Mouse (Mus musculus) lung, embryonic 16.5 days (tissue): ENCODE data around the gene Ccnd1. TPM values are rescaled to one million over a fixed set of nuclear protein-coding genes. Genes with fewer than 3 reads are reported as not detected.
A peak's percentile ranks its signal among the peaks of the same experiment; 100 is the strongest.

ENCODE experiments used
- ATAC-seq: fragments of 200-750 bp; cut with Nextera tagmentation; 2 replicates; pipeline ENCODE4 v1.8.0; 2017; ENCODE audit warnings: low read depth, mild to moderate bottlenecking, moderate library complexity
- H3K27ac ChIP-seq: fragments of 300-500 bp; sonication (generic); 2 replicates; pipeline ENCODE4 v1.5.1; 2014; ENCODE audit warnings: mild to moderate bottlenecking, control low read depth, low read length
- H3K27me3 ChIP-seq: fragments of 300-500 bp; sonication (generic); 2 replicates; pipeline ENCODE4 v1.6.1; 2014; ENCODE audit warnings: low read depth, low read length, mixed read lengths; ENCODE audit not compliant: control insufficient read depth, insufficient read depth
- H3K36me3 ChIP-seq: fragments of 300-500 bp; sonication (generic); 2 replicates; pipeline ENCODE4 v1.6.1; 2014; ENCODE audit warnings: low read length; ENCODE audit not compliant: control insufficient read depth, insufficient read depth
- H3K4me1 ChIP-seq: fragments of 300-500 bp; sonication (generic); replicated peaks from 2 replicates; pipeline ENCODE4 v1.6.1; 2014; ENCODE audit warnings: low read length, mixed read lengths; ENCODE audit not compliant: control insufficient read depth, insufficient read depth
- H3K4me2 ChIP-seq: fragments of 300-500 bp; sonication (generic); 2 replicates; pipeline ENCODE4 v1.6.1; 2014; ENCODE audit warnings: low read depth, low read length, control low read depth
- H3K4me3 ChIP-seq: fragments of 300-500 bp; sonication (generic); 2 replicates; pipeline ENCODE4 v1.5.1; 2014; ENCODE audit warnings: mild to moderate bottlenecking, low read length, control low read depth
- H3K9ac ChIP-seq: fragments of 300-500 bp; sonication (generic); 2 replicates; pipeline ENCODE4 v1.6.1; 2014; ENCODE audit warnings: low read length, control low read depth
- H3K9me3 ChIP-seq: fragments of 300-500 bp; sonication (generic); 2 replicates; pipeline ENCODE4 v1.6.1; 2016; ENCODE audit warnings: low read length; ENCODE audit not compliant: control insufficient read depth
- WGBS: fragments of 180-500 bp; shearing (Covaris S2); extraction: QIAGEN DNeasy Blood & Tissue Kit; methylation state at CpG from one replicate; pipeline ENCODE4 v1.1.7; 2014; 5-methylcytosine and 5-hydroxymethylcytosine counted together
- polyA plus RNA-seq: library from polyadenylated mRNA; unstranded; fragments of >200 nt; fragmentation: Nextera tagmentation; extraction: Ambion mirVana; gene quantifications from 2 replicates; pipeline ENCODE4 v1.2.1, GENCODE M21; 2015

Gene Ccnd1
- 92.5 and 122 TPM in 2 replicates for polyA plus RNA-seq

- H3K27ac ChIP-seq, result peak within 1 kb of the TSS; percentile 99
- H3K4me2 ChIP-seq, result peak within 1 kb of the TSS; percentile 93
- H3K27me3 ChIP-seq, result peaks cover 5% of the 10 kb centered on the region
- peak within 1 kb of the TSS; percentile 79 for H3K9ac ChIP-seq
- peaks cover 21% of the 10 kb centered on the region for H3K4me1 ChIP-seq
- ATAC-seq, result peak; percentile 54
- under 1% methylated on average over 35 of the region's 45 CpGs for WGBS
- H3K9me3 ChIP-seq, result no peaks in the 10 kb centered on the region
- H3K36me3 ChIP-seq, result peaks cover 13% of the 10 kb centered on the region
- peak within 1 kb of the TSS; percentile 78 for H3K4me3 ChIP-seq
Measured at GRCm38 (mm10) chr7:144939344-144940002, at the start of gene Ccnd1. Gene Ccnd1, minus strand, starts transcription at chr7:144939925.

DNA sequence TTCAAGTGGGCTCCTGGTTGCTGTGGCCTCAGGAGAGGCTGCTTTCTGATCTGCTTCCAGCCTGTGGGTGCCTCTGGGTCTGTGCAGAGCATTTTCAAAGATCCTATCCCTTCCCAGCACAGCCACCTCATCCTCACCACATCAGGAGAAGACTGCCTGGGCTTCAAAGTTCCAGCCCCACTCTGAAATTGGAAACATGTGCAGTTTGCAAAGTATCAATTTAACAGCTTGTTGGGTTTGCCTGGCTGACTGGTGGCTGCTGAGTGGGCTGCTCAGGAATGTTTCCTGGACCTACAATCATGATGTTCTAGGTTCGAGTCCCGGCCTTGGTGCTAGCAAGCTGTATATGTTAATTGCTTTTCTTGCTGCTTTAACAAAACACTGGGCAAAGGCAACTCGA is 49.1 kb upstream of the Ccnd1 start:
- Histone ChIP-seq H3K4me2 (no peak overlapping the region), H3K9ac (no peak overlapping the region), H3K4me3 (no peak overlapping the region), H3K27me3 (no peaks in the 10 kb centered on the region), H3K4me1 (no peaks in the 10 kb centered on the region), H3K27ac (no peak overlapping the region), H3K36me3 (no peaks in the 10 kb centered on the region), H3K9me3 (no peaks in the 10 kb centered on the region)
- no peak for ATAC-seq
- WGBS, result 61% methylated on average over 3 of the region's 3 CpGs

- H3K27ac ChIP-seq, result no peak overlapping the region
- no peak overlapping the region for H3K9ac ChIP-seq
- ATAC-seq, result no peak
- peaks cover 5% of the 10 kb centered on the region for H3K4me1 ChIP-seq
- H3K4me2 ChIP-seq, result no peak overlapping the region
- no peaks in the 10 kb centered on the region for H3K9me3 ChIP-seq
- WGBS, result 76% methylated on average over 1 of the region's 1 CpGs
- H3K4me3 ChIP-seq, result no peak overlapping the region
- no peaks in the 10 kb centered on the region for H3K36me3 ChIP-seq
- H3K27me3 ChIP-seq, result no peaks in the 10 kb centered on the region
Measured at GRCm38 (mm10) chr7:144985100-144985499, 45.4 kb upstream of the Ccnd1 start.

GRCm38 (mm10) chr7:144982358-144983110 is 42.8 kb upstream of the Ccnd1 start:
- Histone ChIP-seq H3K4me2 (no peak overlapping the region), H3K36me3 (no peaks in the 10 kb centered on the region), H3K9me3 (no peaks in the 10 kb centered on the region), H3K9ac (no peak overlapping the region), H3K4me3 (no peak overlapping the region), H3K4me1 (peaks cover 5% of the 10 kb centered on the region), H3K27ac (no peak overlapping the region), H3K27me3 (no peaks in the 10 kb centered on the region)
- ATAC-seq, result peak; percentile 36; the same call in 1 of the 2 replicates
- 80% methylated on average over 6 of the region's 6 CpGs for WGBS

GRCm38 (mm10) chr7:144981426-144982079 is 41.8 kb upstream of the Ccnd1 start:
- no peaks in the 10 kb centered on the region for H3K27me3 ChIP-seq
- peaks cover 5% of the 10 kb centered on the region for H3K4me1 ChIP-seq
- no peaks in the 10 kb centered on the region for H3K36me3 ChIP-seq
- WGBS, result 54% methylated on average over 8 of the region's 8 CpGs
- no peaks in the 10 kb centered on the region for H3K9me3 ChIP-seq
- H3K27ac ChIP-seq, result peak overlapping the region; percentile 47; the same call in 1 of the 2 replicates
- H3K4me2 ChIP-seq, result no peak overlapping the region
- no peak overlapping the region for H3K4me3 ChIP-seq
- no peak overlapping the region; the same call in 1 of the 2 replicates for H3K9ac ChIP-seq
- peak; percentile 20; the same call in 1 of the 2 replicates for ATAC-seq

DNA sequence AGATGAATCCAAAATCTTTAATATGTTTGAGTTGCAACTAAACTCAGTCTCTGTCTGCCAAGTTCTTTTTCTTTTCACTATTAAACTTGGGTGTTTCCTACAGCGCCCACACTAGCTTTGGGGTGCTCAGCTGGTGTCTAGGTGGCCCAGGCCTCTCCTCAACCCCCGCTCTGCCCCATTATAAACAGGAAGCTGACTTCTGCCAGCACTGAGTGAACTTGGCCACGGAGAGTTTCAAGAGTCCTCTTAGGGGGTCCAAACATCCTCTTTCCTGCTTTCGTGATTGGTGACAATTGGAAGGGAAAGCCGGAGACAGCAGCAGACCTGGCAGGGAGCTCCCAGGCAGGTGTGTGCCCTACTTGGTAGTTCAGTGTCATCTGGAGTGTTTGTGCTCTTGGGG is 40.1 kb upstream of the Ccnd1 start:
- H3K9ac ChIP-seq, result no peak overlapping the region
- ATAC-seq, result peak; percentile 68; the same call in 1 of the 2 replicates
- no peaks in the 10 kb centered on the region for H3K27me3 ChIP-seq
- no peaks in the 10 kb centered on the region for H3K36me3 ChIP-seq
- H3K27ac ChIP-seq, result 0 out of 2 replicates have a peak overlapping the region, but pooled peaks have one; percentile 19
- H3K9me3 ChIP-seq, result no peaks in the 10 kb centered on the region
- 37% methylated on average over 5 of the region's 5 CpGs for WGBS
- no peak overlapping the region for H3K4me3 ChIP-seq
- no peak overlapping the region for H3K4me2 ChIP-seq
- H3K4me1 ChIP-seq, result peaks cover 5% of the 10 kb centered on the region

DNA sequence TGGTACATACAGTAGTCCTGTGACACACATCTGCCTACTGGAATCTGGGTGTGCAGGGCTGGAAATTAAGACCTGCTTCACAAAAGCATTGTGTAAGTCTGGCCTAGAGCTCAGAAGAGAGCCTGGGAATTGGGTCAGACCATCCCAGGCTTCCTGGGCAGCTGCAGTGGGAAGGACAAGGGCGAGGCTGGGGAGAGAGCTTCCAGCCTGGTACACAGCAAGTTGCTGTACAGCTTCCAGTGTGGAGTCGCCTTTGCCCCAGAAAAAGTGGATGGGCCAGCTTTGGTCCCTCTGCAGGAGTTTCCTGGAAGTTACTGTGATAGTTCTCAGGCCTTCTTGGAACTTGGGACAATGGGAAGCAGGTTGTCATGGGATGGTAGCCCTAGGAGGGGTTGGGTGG is 37.4 kb upstream of the Ccnd1 start:
- no peaks in the 10 kb centered on the region for H3K36me3 ChIP-seq
- H3K9ac ChIP-seq, result no peak overlapping the region
- 67% methylated on average over 2 of the region's 2 CpGs for WGBS
- H3K4me3 ChIP-seq, result no peak overlapping the region
- H3K27ac ChIP-seq, result no peak overlapping the region
- H3K9me3 ChIP-seq, result no peaks in the 10 kb centered on the region
- H3K4me2 ChIP-seq, result no peak overlapping the region
- no peak for ATAC-seq
- no peaks in the 10 kb centered on the region for H3K27me3 ChIP-seq
- peaks cover 5% of the 10 kb centered on the region for H3K4me1 ChIP-seq

DNA sequence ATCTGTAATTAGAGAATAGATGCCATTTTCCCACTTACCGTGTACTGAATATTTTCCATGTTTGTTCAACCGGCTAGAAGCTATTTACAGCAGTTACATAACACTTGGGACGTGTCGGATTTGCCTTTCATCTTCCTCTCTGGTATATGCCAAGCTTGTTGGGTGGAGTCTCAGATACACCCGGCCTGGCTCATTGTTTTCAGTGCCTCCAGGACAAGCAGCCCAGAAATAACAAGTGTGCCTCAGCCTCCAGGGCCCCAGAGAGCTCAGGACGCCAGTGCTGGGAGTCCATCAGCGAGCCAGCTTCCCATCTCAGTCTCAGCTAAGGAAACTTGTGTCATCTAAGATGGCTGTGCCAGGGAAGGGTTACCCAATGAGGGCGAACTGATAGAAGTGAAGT is 33.7 kb upstream of the Ccnd1 start:
- ATAC-seq, result peak; percentile 28; the same call in 1 of the 2 replicates
- Histone ChIP-seq H3K4me3 (no peak overlapping the region), H3K4me2 (no peak overlapping the region), H3K4me1 (0 out of 2 replicates have a peak, but pooled peaks cover 2% of the 10 kb centered on the region), H3K9ac (no peak overlapping the region), H3K36me3 (no peaks in the 10 kb centered on the region), H3K9me3 (no peaks in the 10 kb centered on the region), H3K27ac (no peak overlapping the region), H3K27me3 (no peaks in the 10 kb centered on the region)
- 47% methylated on average over 8 of the region's 8 CpGs for WGBS

DNA sequence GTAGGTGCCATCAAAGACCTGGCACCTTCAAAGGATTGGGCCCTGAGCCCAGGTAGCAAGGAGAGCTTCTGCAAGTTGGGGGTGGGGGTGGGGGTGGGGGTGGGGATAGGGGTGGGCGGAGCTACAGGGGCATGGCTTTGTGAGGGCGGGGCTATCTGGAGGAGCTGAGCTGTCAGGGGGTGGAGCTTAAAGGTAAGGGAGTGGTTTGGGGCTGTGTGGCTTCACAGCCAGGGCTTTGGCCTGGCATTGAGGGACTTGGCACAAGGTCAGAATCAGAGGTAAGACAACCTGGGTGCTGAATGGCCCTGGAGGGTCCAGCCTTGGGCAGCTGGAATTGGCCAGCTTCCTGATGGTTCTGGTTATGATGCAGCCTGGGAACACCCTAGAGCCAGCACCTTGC is 32.0 kb upstream of the Ccnd1 start:
- ATAC-seq, result no peak
- H3K27ac ChIP-seq, result no peak overlapping the region
- H3K9me3 ChIP-seq, result no peaks in the 10 kb centered on the region
- H3K4me1 ChIP-seq, result 0 out of 2 replicates have a peak, but pooled peaks cover 2% of the 10 kb centered on the region
- WGBS, result 35% methylated on average over 2 of the region's 2 CpGs
- H3K36me3 ChIP-seq, result no peaks in the 10 kb centered on the region
- H3K4me2 ChIP-seq, result no peak overlapping the region
- no peak overlapping the region for H3K4me3 ChIP-seq
- H3K9ac ChIP-seq, result no peak overlapping the region
- H3K27me3 ChIP-seq, result no peaks in the 10 kb centered on the region
